Mouse (Mus musculus) ES-Bruce4 (cell line): ENCODE measurements around the gene Pam. TPM values are rescaled to one million over a fixed set of nuclear protein-coding genes. Genes with fewer than 3 reads are reported as not detected.

ENCODE experiments used
- H3K27ac ChIP-seq: 2 replicates; pipeline ENCODE4 v1.5.1; 2012; ENCODE audit warnings: low read length, inconsistent platforms; ENCODE audit not compliant: insufficient read depth
- H3K27me3 ChIP-seq: 2 replicates; pipeline ENCODE4 v1.6.1; 2012; ENCODE audit warnings: mild to moderate bottlenecking, low read length, inconsistent platforms; ENCODE audit not compliant: control insufficient read depth, poor library complexity, insufficient read depth, severe bottlenecking
- H3K36me3 ChIP-seq: 2 replicates; pipeline ENCODE4 v1.6.1; 2012; ENCODE audit warnings: inconsistent platforms, mild to moderate bottlenecking, low read length, moderate library complexity; ENCODE audit not compliant: control insufficient read depth, poor library complexity, insufficient read depth, severe bottlenecking
- H3K4me1 ChIP-seq: one replicate; pipeline ENCODE4 v1.8.1; 2011; ENCODE audit warnings: low read length; ENCODE audit not compliant: control insufficient read depth, insufficient read depth
- H3K4me3 ChIP-seq: 2 replicates; pipeline ENCODE4 v1.5.1; 2011; ENCODE audit warnings: low read depth, mild to moderate bottlenecking, low read length
- H3K9ac ChIP-seq: 2 replicates; pipeline ENCODE4 v1.6.1; 2012; ENCODE audit warnings: low read depth, mild to moderate bottlenecking, inconsistent platforms; ENCODE audit not compliant: poor library complexity, severe bottlenecking
- H3K9me3 ChIP-seq: replicated peaks from 2 replicates; pipeline ENCODE4 v1.6.1; 2012; ENCODE audit warnings: mild to moderate bottlenecking, low read length, inconsistent platforms; ENCODE audit not compliant: control insufficient read depth, poor library complexity, insufficient read depth, severe bottlenecking
- CTCF ChIP-seq: IDR thresholded peaks from one replicate; pipeline ENCODE4 v1.8.1; 2011; ENCODE audit warnings: low read depth, low read length
- EP300 ChIP-seq: IDR thresholded peaks from 2 replicates; pipeline ENCODE4 v1.6.1; 2011; ENCODE audit warnings: low read depth, low read length; ENCODE audit not compliant: insufficient read depth
- POLR2A ChIP-seq: IDR thresholded peaks from one replicate; pipeline ENCODE4 v1.8.1; 2011; ENCODE audit warnings: low read length; ENCODE audit not compliant: insufficient read depth
- polyA plus RNA-seq: library from polyadenylated mRNA; stranded (reverse); fragments of >200 nt; gene quantifications from 2 replicates; pipeline ENCODE4 v1.2.4, GENCODE M21; 2011; ENCODE audit warnings: low read depth; ENCODE audit not compliant: missing spikeins, insufficient read depth, insufficient read length

The Pam gene
- polyA plus RNA-seq, 1 experiment: 17.8 TPM

GRCm38 (mm10) chr1:97977521-97977920, 117.9 kb downstream of the Pam start:
- Histone ChIP-seq H3K27me3 (0 out of 2 replicates have a peak, but pooled peaks cover 1% of the 10 kb centered on the region), H3K27ac (no peak overlapping the region), H3K9ac (no peak overlapping the region), H3K36me3 (no peaks in the 10 kb centered on the region), H3K4me3 (no peak overlapping the region), H3K4me1 (no peaks in the 10 kb centered on the region), H3K9me3 (no peaks in the 10 kb centered on the region)
- no peak for TF ChIP-seq CTCF
- no peak for TF ChIP-seq EP300
- TF ChIP-seq POLR2A: no peak

DNA sequence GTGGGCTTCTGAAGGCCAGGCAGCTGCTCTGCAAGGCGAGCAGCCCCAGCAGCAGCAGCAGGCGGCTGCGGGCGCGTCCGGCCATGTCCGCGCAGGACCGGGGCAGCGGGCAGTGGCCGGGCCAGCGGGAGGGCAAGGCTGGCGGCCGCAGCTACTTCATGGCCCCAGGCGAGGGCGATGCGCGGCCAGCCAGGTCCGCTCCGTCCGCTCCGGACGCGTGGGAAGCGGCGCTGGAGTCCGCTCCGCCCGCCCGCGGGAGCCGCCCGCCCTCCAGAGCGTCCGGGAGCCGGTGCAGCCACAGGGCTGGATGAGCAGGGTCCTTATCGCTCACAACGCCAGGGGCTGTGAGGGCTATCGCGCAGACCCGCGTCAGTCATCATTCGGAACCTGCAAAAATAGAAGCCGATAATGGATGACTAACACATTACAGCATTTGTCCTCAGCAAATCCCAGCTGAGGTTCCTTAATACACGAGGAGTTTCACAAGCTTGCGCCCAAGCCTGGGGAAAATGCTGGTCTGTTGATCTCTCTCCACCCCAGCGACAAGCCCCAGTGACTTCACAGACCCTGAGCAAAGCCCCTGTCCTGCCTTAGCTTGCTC, 118.5 kb downstream of the Pam start:
- Histone ChIP-seq H3K9me3 (no peaks in the 10 kb centered on the region), H3K27ac (no peak overlapping the region), H3K4me3 (peak overlapping the region; percentile 62), H3K36me3 (no peaks in the 10 kb centered on the region), H3K4me1 (no peaks in the 10 kb centered on the region), H3K9ac (peak overlapping the region; percentile 49), H3K27me3 (0 out of 2 replicates have a peak, but pooled peaks cover 1% of the 10 kb centered on the region)
- no peak for TF ChIP-seq EP300
- no peak for TF ChIP-seq CTCF
- TF ChIP-seq POLR2A: no peak

DNA sequence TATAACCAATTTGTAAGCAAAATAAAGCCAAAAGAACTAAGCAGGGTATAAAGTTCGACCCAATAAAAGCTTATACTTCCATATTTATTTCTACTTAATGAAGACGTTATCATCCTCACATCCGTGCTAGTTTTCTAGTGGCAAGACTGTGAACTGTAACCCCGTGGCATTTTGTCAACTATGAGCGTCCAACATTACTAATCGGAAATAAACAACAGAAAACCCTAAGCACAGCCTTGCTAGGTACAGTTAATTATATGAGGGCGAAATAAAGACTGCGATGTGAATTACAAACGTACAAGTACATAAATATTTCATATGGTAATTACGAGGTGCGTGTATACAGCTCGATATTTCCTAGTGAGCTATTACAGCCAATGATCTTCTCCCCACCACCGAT, 119.4 kb downstream of the Pam start:
- Histone ChIP-seq H3K27me3 (0 out of 2 replicates have a peak, but pooled peaks cover 1% of the 10 kb centered on the region), H3K9ac (no peak overlapping the region), H3K4me1 (no peaks in the 10 kb centered on the region), H3K9me3 (no peaks in the 10 kb centered on the region), H3K36me3 (no peaks in the 10 kb centered on the region), H3K27ac (no peak overlapping the region), H3K4me3 (no peak overlapping the region)
- TF ChIP-seq CTCF (no peak), POLR2A (no peak), EP300 (no peak)

- Histone ChIP-seq H3K9me3 (no peaks in the 10 kb centered on the region), H3K4me1 (no peaks in the 10 kb centered on the region), H3K36me3 (no peaks in the 10 kb centered on the region), H3K27ac (no peak overlapping the region), H3K27me3 (0 out of 2 replicates have a peak, but pooled peaks cover 1% of the 10 kb centered on the region), H3K4me3 (no peak overlapping the region), H3K9ac (no peak overlapping the region)
- TF ChIP-seq POLR2A (no peak), EP300 (no peak), CTCF (no peak)
Measured at GRCm38 (mm10) chr1:97974968-97975367, 120.5 kb downstream of the Pam start.

GRCm38 (mm10) chr1:97969765-97970164, 125.7 kb downstream of the Pam start:
- Histone ChIP-seq H3K27ac (no peak overlapping the region), H3K9ac (no peak overlapping the region), H3K9me3 (no peaks in the 10 kb centered on the region), H3K4me1 (no peaks in the 10 kb centered on the region), H3K4me3 (no peak overlapping the region), H3K27me3 (no peaks in the 10 kb centered on the region), H3K36me3 (no peaks in the 10 kb centered on the region)
- TF ChIP-seq CTCF (no peak), EP300 (no peak), POLR2A (no peak)

GRCm38 (mm10) chr1:97963711-97964110, 131.7 kb downstream of the Pam start:
- no peaks in the 10 kb centered on the region for H3K27me3 ChIP-seq
- H3K9me3 ChIP-seq: no peaks in the 10 kb centered on the region
- TF ChIP-seq CTCF (no peak), EP300 (no peak), POLR2A (no peak)
- H3K4me1 ChIP-seq: no peaks in the 10 kb centered on the region
- no peaks in the 10 kb centered on the region for H3K36me3 ChIP-seq
- no peak overlapping the region for H3K9ac ChIP-seq
- no peak overlapping the region for H3K27ac ChIP-seq
- no peak overlapping the region for H3K4me3 ChIP-seq
